Mouse (Mus musculus) erythroblast, embryonic 14.5 days (primary cell): ENCODE measurements around the gene Arsb.

ENCODE experiments used
- GATA1 ChIP-seq: IDR thresholded peaks from 2 replicates; pipeline ENCODE4 v1.6.1; 2012; ENCODE audit warnings: low read length, inconsistent platforms, mixed read lengths
- TAL1 ChIP-seq: IDR thresholded peaks from 3 replicates; pipeline ENCODE4 v1.6.1; 2012; ENCODE audit warnings: low read length, inconsistent platforms, mixed read lengths

DNA sequence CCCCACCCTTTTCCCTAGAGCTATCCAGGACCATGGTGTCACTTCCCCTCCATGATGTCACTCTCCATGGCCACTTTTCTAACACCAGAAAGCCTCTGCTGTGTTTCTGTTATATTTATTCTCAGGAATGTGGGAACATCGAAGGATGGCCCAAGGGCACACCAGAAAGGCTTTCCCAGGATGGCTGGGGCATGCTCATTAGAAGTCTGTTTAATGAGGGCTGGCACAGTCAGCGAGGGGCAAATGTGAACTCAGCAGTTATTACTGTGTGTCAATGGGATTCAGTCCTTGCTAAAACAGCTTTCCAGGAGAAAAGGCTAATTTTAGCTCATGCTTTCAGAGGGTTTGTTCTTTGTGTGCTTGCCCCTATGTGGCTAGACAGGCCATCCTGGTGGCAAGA, 213.1 kb downstream of the Arsb start:
- TF ChIP-seq GATA1 (no peak), TAL1 (no peak)
